Mouse (Mus musculus) mouse embryonic stem cell (cell line): Measurements from ENCODE around the gene Npr3.
"Not testable (repeated sequence)": the region's sequence is repeated elsewhere in the genome, so short reads cannot be mapped to it uniquely, and the experiment has no call there.

Source experiments
- in situ Hi-C, 2 experiments: fragments of 300-500 bp; cut with MboI; formaldehyde crosslinking; loops; 1 replicate in 1 of 2; 3 replicates in 1 of 2; pipeline ENCODE4 v1.14.3; 2019 to 2020; ENCODE audit warnings: low sequenced_read_pairs in 2 of 2, low pct_unique_long_range_greater_than_20kb in 1 of 2, mixed read lengths in 1 of 2; ENCODE audit not compliant: unreplicated experiment in 1 of 2

Gene Npr3

DNA sequence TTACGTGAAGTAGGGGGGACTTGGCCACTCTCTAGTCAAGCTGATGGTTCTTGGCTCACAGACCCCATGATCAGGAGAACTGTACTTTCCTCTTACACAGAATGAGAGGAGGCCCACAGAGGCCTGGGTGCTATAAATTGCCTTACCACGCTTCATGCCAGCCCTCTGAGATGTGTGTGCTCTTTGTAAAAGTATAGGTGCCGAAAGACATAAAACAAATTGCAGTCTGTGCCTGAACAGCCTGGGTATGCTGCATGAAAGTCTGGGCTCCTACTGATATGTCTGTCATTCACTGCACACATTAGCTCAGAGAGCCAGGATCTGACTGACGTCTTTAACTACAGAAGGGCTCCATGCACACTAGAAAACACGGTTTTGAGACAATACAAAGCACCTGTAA is 9.9 kb downstream of the Npr3 start:
- in situ Hi-C loops, result no loop called here

DNA sequence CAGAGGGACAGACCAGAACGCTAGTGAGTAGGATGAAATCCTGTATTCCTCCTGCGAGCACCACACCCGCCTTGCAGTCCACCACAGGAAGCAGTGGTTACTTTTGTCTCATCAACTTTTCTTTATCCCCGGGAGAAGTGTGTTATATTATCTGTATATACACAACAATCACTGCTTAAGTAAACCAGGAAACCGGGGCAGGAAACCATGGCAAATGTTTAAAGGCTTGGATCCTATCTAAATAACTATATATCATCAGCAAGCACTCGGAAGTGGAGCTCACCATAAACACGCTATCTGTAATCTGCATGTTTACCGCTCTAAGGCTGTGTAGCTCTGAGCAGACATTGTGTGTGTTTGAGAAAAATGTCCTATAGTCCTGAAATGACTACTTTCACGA is 13.1 kb downstream of the Npr3 start:
- in situ Hi-C loops, result no loop called here

DNA sequence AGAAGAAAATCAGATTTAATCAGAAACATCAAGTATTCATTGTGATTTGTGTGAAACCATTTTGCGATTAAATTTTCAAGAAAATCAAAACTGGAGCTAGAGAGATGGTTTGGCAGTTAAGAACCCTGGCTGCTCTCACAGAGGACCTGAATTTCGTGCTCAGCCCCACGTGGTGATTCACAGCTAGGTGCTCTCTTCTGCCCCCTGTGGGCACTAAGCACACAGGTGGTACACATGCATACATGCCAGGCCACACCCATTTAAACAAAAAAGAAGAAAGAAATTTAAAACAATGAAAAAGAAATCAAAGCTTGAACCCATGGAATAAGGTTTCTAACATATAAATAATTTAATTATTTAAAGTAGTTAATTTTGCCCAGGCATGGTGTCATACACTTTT is 15.7 kb downstream of the Npr3 start:
- in situ Hi-C loops, result no loop called here

- in situ Hi-C loops, result no loop called here
Measured at GRCm38 (mm10) chr15:11882508-11883205, 24.4 kb downstream of the Npr3 start.

GRCm38 (mm10) chr15:11881822-11882221 is 25.3 kb downstream of the Npr3 start:
- in situ Hi-C loops, result no loop called here

DNA sequence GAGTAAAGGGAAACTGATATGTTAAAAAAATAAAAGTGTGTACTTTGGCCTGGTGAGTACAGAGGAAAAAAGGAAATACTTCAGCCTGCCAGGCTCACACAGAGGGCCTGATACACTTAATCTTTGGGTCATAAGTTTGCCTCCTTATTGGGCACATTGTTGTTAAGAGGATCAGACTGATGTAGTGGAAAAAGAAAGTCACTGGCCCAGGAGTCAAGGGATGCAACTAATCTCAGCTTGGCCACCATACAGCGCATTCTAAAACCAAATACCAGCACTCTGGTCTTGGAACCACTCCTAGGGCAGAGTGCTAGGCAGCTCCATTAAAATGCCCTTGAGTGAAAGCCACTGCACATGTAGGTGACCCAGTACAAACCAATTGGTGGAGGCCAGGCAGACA is 28.8 kb downstream of the Npr3 start:
- in situ Hi-C loops, result no loop called here

DNA sequence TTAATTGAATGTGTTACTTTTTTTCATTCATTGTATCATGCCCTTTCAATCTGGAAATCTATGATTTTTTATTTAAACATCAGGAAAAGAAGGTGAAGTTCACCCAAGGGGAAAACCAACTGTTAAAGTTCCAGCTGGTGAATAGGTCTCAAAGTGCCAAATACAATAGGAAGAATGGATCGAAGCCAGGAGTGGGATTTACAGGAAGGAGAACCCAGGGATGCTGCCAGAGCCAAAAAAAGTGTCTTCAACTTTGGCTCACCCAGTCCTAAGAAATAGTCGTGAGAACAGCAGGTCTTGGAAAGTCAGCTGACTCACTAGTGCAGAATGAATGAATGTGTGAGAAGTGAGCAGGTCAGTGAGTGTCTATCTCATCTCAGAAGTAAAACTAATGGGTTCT is 29.8 kb downstream of the Npr3 start:
- in situ Hi-C loops, result no loop called here

GRCm38 (mm10) chr15:11866918-11867317 is 40.2 kb downstream of the Npr3 start:
- in situ Hi-C loops, result no loop called here

- in situ Hi-C loops, result no loop called here
Measured at GRCm38 (mm10) chr15:11863540-11863818, 43.6 kb downstream of the Npr3 start.

DNA sequence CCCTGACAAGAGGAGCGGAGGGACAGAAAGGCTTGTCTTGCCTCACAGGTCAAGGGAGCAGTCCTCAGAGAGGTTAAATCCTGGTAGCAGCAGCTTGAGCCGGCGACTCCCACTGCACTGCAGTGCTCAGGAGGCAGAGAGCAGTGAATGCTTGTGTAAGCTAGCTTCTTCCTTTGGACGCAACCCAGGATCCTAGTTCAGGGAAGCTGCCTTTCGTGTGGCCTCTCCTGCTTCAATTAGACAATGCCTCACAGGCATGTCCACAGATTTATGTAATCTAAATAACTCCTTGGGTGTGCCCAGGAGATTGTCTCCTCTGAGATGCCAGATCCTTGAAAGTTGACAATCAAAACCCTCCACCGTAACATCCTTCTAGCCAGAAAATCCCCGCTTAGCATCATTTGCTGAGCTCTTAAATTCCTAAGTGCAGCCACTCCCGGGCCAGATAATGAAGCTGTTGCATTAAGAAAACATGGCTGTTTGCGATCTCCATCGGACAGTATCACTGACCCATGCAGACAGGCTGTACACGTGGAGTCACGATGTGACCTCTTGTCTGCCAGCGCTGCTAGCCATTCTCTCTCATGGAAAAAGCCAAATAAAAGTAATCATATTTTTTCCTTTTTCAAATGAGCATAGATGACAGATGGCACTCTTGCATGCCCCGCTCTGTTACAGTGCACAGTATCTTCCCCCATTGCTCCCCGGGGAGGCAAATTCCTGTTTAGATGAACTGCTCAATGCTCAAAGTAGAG is 44.1 kb downstream of the Npr3 start:
- in situ Hi-C loops, result no loop called here

- in situ Hi-C loops, result no loop called here
Measured at GRCm38 (mm10) chr15:11862253-11862652, 44.8 kb downstream of the Npr3 start.

GRCm38 (mm10) chr15:11860259-11860658 is 46.8 kb downstream of the Npr3 start:
- in situ Hi-C loops, result no loop called here

DNA sequence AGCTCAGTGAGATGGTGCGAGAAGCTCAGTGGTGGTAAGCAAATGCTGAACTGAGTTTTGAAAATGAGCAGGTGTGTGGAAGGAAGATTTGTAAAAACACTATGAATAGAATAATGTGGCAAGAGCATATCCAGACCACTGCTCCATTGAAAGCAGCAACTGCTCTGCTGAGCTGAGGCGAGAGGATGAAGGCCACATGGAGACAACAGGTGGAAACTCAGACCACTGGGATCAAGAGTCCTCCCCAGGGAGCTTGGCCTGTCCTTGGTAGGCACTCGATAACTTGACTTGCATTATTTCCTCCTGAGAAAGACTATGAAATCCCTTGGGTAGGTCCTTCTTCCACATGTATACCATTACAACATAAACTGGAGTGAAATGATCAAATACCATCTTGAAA is 47.3 kb downstream of the Npr3 start:
- in situ Hi-C loops, result no loop called here

DNA sequence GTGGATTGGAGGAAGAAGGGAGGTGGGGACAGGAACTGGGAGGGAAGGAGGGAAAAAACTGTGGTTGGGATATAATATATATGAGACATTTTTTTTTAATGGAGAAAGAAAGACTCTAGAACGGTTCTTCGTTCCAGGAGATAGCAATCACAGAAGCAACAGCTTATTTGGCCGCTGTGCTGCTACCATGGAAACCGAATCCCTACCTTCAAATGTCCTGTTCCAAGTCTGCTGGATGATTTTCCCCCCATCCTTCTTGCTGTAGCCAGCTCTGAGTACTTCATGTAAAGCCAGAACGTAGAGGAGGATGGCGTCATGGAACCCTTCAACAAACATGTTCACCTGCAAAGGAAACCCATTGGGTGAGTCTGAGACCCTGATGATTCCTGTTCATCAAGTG is 48.7 kb downstream of the Npr3 start:
- in situ Hi-C loops, result no loop called here

DNA sequence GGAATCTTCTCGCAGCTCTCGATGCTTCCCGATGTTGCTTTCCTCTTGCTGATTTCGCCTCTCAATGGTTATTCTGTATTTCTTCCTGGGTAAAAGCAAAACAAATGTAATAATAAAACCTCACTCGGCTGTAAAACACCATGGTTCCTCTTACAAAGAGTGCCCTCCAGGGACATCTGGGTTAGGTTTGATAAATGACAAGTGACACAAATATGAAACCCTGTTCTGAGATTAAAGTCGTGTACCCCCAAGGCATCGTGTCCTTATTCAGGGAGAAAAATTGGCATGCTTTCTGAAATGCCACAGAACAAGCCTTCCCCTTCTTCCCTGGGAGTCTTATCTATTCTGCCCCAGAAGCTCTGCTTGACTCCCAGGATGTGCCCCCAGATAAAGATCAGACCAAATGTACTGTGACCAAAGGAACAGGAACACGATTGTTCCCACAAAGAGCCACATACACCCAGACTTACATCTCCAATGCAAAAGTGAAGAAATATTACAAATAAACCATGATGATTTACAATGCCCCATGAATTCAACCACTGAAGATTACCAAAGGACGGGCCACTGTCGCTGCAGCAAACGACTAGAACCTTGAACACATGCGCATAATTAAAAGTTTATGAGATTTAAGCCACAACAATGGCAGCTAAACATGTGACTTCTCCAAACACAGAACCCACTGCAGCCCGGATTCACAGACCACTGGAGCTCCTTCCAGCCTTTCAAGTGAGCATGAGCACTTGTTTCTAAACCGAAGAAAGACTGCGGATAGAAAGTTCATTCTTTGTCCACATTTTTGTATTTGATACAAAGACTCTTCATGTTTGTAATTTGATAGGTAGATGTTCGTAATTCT is 61.7 kb downstream of the Npr3 start:
- in situ Hi-C loops, result no loop called here

- in situ Hi-C loops, result no loop called here
Measured at GRCm38 (mm10) chr15:11844115-11844514, 63.0 kb downstream of the Npr3 start.

DNA sequence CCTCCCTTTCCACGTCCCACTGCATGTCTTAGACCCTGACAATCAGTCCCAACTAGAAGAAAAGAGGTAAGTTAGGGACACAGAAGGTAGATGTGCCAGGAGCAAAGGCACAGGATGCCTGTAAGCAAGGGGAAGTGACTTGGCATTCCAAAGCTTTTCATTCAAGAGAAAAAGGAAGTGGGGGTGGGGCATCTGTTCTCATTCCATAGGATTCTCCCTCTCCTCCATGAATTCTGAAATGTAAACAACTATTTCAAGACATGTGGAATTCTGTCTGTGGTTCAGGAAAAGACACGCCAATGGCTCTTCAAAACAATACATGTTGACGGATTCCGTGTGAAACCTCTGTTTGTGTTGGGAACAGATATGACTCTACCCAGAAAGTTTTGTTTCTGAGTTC is 65.3 kb downstream of the Npr3 start:
- in situ Hi-C loops, result no loop called here

GRCm38 (mm10) chr15:11835913-11836312 is 71.2 kb downstream of the Npr3 start:
- in situ Hi-C loops, result no loop called here

DNA sequence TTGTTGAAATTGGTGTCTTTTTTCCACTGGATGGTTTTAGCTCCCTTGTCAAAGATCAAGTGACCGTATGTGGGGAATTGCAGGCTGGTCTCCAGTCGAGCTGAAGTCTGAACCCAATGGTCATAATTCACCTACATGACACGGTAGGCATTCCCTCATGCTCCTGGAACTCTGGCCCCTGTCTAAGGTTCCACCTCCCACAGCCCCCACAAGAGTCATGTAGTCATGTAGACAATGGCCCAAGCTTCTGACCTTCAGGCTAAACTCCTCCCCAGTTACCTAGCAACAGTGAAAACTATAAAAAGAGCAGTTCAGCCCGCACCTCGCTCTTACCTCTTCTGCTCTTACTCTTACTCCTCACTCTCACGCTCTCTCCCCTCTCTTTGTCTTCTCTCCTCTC is 84.7 kb downstream of the Npr3 start:
- in situ Hi-C loops, result not testable (repeated sequence)

DNA sequence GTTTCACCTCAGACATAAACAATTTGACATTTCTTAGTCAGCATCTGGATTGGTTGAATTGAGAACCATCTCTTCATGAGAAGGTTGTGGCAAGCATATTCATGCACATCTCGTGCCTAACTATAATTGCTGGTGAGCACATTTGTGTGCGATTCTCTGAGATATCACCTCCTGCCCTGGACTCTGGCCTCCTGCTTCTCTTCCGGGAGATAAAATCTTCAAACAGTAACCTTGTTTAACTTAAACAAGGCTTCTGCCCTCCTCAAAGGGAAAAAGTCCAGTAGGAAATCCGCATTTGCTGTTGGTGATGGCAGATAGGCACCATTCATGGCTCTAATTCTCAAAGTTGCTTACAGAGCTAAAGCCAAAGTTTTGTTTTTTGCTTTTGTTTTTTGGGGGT is 91.5 kb downstream of the Npr3 start:
- in situ Hi-C loops, result no loop called here
